Mouse (Mus musculus) hindbrain, embryonic 13.5 days (tissue): Measurements from ENCODE around the gene Mlxipl. TPM values are rescaled to one million over a fixed set of nuclear protein-coding genes. Genes with fewer than 3 reads are reported as not detected.

ENCODE experiments used
- ATAC-seq: fragments of 200-750 bp; cut with Nextera tagmentation; 2 replicates; pipeline ENCODE4 v1.8.0; 2017; ENCODE audit warnings: moderate TSS enrichment; ENCODE audit not compliant: low FRiP score
- H3K27ac ChIP-seq: fragments of 300-500 bp; sonication (generic); 2 replicates; pipeline ENCODE4 v1.5.1; 2015; ENCODE audit warnings: inconsistent platforms, mild to moderate bottlenecking, moderate library complexity
- H3K27me3 ChIP-seq: fragments of 300-500 bp; sonication (generic); 2 replicates; pipeline ENCODE4 v1.6.1; 2015; ENCODE audit warnings: mild to moderate bottlenecking, inconsistent platforms
- H3K36me3 ChIP-seq: fragments of 300-500 bp; sonication (generic); 2 replicates; pipeline ENCODE4 v1.6.1; 2015; ENCODE audit warnings: mild to moderate bottlenecking, inconsistent platforms
- H3K4me1 ChIP-seq: fragments of 300-500 bp; sonication (generic); replicated peaks from 2 replicates; pipeline ENCODE4 v1.6.1; 2015; ENCODE audit warnings: inconsistent platforms
- H3K4me2 ChIP-seq: fragments of 300-500 bp; sonication (generic); 2 replicates; pipeline ENCODE4 v1.6.1; 2015; ENCODE audit warnings: inconsistent platforms, mild to moderate bottlenecking, moderate library complexity
- H3K4me3 ChIP-seq: fragments of 300-500 bp; sonication (generic); 2 replicates; pipeline ENCODE4 v1.5.1; 2015; ENCODE audit warnings: mild to moderate bottlenecking, inconsistent platforms
- H3K9ac ChIP-seq: fragments of 300-500 bp; sonication (generic); 2 replicates; pipeline ENCODE4 v1.6.1; 2015; ENCODE audit warnings: mild to moderate bottlenecking, inconsistent platforms
- H3K9me3 ChIP-seq: fragments of 300-500 bp; sonication (generic); 2 replicates; pipeline ENCODE4 v1.6.1; 2016; ENCODE audit warnings: inconsistent platforms
- WGBS: fragments of 180-500 bp; shearing (Covaris S2); methylation state at CpG from one replicate; pipeline ENCODE4 v1.1.7; 2015; 5-methylcytosine and 5-hydroxymethylcytosine counted together
- polyA plus RNA-seq: library from polyadenylated mRNA; unstranded; fragments of >200 nt; fragmentation: Nextera tagmentation; extraction: Ambion mirVana; gene quantifications from 2 replicates; pipeline ENCODE4 v1.2.1, GENCODE M21; 2015

Gene Mlxipl
- polyA plus RNA-seq, 1 experiment from 2014 or later, result 0.71 TPM

GRCm38 (mm10) chr5:135178996-135179395 lies 89.3 kb downstream of the Mlxipl start:
- H3K4me3 ChIP-seq, result no peak overlapping the region
- H3K4me2 ChIP-seq, result no peak overlapping the region
- no peak for ATAC-seq
- peaks cover 90% of the 10 kb centered on the region for H3K36me3 ChIP-seq
- no peak overlapping the region for H3K27ac ChIP-seq
- H3K27me3 ChIP-seq, result no peaks in the 10 kb centered on the region
- 0 out of 2 replicates have a peak, but pooled peaks cover 4% of the 10 kb centered on the region for H3K4me1 ChIP-seq
- 93% methylated on average over 4 of the region's 4 CpGs for WGBS
- peak overlapping the region; percentile 31; the same call in 1 of the 2 replicates for H3K9ac ChIP-seq
- H3K9me3 ChIP-seq, result no peaks in the 10 kb centered on the region

DNA sequence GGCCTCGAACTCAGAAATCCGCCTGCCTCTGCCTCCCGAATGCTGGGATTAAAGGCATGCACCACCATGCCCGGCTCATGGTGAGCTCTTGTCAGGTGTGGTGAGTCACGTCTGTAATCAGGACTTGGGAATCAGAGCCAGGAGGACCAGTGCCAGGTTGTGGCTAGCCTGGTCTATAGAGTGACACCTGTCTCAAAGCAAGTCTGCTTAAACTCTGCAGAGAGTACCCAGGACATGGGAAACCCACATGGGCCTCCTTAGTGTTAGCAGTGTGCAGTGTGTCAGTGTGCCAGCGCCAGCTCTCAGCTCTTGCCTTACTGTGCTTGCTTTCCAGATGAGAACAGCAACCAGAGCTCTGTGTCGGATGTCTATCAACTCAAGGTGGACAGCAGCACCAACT lies 89.9 kb downstream of the Mlxipl start:
- Histone ChIP-seq H3K4me1 (0 out of 2 replicates have a peak, but pooled peaks cover 4% of the 10 kb centered on the region), H3K36me3 (peaks cover 86% of the 10 kb centered on the region), H3K27me3 (no peaks in the 10 kb centered on the region), H3K9ac (no peak overlapping the region), H3K4me2 (no peak overlapping the region), H3K27ac (no peak overlapping the region), H3K9me3 (peaks cover 2% of the 10 kb centered on the region; the same call in 1 of the 2 replicates), H3K4me3 (no peak overlapping the region)
- ATAC-seq, result no peak
- 93% methylated on average over 7 of the region's 7 CpGs for WGBS

- H3K4me3 ChIP-seq, result no peak overlapping the region
- no peaks in the 10 kb centered on the region for H3K27me3 ChIP-seq
- H3K27ac ChIP-seq, result no peak overlapping the region
- H3K36me3 ChIP-seq, result peaks cover 76% of the 10 kb centered on the region
- no peak for ATAC-seq
- H3K9me3 ChIP-seq, result peaks cover 4% of the 10 kb centered on the region; the same call in 1 of the 2 replicates
- peaks cover 4% of the 10 kb centered on the region; the same call in 1 of the 2 replicates for H3K4me1 ChIP-seq
- H3K9ac ChIP-seq, result no peak overlapping the region
- WGBS, result 97% methylated on average over 14 of the region's 14 CpGs
- no peak overlapping the region for H3K4me2 ChIP-seq
Observed at GRCm38 (mm10) chr5:135180796-135181195, 91.1 kb downstream of the Mlxipl start.

- no peak for ATAC-seq
- Histone ChIP-seq H3K4me3 (no peak overlapping the region), H3K9ac (no peak overlapping the region), H3K27ac (no peak overlapping the region), H3K4me1 (peaks cover 4% of the 10 kb centered on the region), H3K9me3 (peaks cover 4% of the 10 kb centered on the region; the same call in 1 of the 2 replicates), H3K4me2 (no peak overlapping the region), H3K36me3 (peaks cover 70% of the 10 kb centered on the region), H3K27me3 (no peaks in the 10 kb centered on the region)
- WGBS, result 62% methylated on average over 6 of the region's 6 CpGs
Observed at GRCm38 (mm10) chr5:135181776-135182175, 92.1 kb downstream of the Mlxipl start.

DNA sequence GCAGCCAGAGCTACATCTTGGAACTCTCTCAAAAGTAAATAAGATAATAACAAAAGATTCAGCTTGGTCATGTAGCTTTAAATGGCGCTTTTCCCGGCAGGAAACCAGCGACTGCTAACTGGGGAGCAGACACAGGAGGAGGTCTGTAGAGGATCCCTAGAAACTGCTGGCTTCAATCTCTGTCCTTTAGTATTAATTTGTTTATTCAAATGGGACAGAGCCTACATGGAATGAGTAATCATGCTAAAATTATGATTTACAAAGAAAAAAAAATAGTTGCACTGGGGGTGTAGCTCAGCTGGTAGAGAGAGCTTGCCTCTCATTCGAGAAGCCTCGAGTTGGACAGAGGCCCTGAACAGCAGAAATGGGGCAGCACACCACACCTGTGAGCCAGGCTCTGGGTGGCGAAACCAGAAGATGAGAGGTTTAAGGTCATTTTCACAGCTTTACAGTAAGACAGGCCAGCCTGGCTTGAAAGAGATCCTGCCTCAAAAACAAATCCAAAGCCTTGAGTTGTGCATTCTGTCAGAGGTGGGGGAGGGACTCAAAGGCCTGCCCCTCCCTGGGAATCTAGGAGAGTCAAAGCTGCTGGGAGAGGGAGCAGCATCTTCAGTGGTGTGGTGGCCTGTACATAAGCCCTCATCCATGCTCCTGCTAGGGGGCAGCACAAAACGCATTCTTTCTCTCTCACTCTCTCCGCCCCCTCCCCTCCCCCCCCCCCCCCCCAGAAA lies 93.6 kb downstream of the Mlxipl start:
- no peak for ATAC-seq
- Histone ChIP-seq H3K27me3 (no peaks in the 10 kb centered on the region), H3K4me3 (no peak overlapping the region), H3K9me3 (peaks cover 4% of the 10 kb centered on the region; the same call in 1 of the 2 replicates), H3K27ac (no peak overlapping the region; the same call in 1 of the 2 replicates), H3K36me3 (peaks cover 55% of the 10 kb centered on the region), H3K9ac (no peak overlapping the region), H3K4me1 (peaks cover 6% of the 10 kb centered on the region), H3K4me2 (no peak overlapping the region)
- 61% methylated on average over 8 of the region's 8 CpGs for WGBS

DNA sequence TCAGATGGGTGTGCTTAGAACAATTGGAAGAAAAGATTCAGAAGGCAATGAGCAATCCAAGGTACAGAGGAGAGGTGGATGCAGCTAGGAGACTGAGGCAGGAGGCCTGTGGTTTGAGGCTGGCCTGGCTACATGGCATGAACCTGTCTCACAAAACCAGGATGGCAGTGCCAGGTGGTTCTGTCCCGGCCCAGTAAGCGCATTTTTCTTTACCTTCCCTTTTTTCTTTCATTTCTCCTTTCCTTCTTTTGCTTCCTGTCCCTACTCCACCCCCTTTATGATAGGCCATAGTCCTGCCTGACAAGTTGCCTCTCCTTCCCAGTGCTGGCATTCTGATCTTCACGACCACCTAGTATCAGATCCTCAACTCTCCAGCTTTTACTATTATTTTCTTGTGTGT lies 95.3 kb downstream of the Mlxipl start:
- peaks cover 4% of the 10 kb centered on the region; the same call in 1 of the 2 replicates for H3K9me3 ChIP-seq
- H3K27me3 ChIP-seq, result no peaks in the 10 kb centered on the region
- H3K4me1 ChIP-seq, result peaks cover 19% of the 10 kb centered on the region
- WGBS, result 96% methylated on average over 3 of the region's 3 CpGs
- H3K4me3 ChIP-seq, result no peak overlapping the region
- H3K27ac ChIP-seq, result no peak overlapping the region
- no peak for ATAC-seq
- no peak overlapping the region for H3K9ac ChIP-seq
- no peak overlapping the region for H3K4me2 ChIP-seq
- peaks cover 43% of the 10 kb centered on the region for H3K36me3 ChIP-seq

GRCm38 (mm10) chr5:135185596-135185995 lies 95.9 kb downstream of the Mlxipl start:
- WGBS, result 35% methylated on average over 3 of the region's 3 CpGs

DNA sequence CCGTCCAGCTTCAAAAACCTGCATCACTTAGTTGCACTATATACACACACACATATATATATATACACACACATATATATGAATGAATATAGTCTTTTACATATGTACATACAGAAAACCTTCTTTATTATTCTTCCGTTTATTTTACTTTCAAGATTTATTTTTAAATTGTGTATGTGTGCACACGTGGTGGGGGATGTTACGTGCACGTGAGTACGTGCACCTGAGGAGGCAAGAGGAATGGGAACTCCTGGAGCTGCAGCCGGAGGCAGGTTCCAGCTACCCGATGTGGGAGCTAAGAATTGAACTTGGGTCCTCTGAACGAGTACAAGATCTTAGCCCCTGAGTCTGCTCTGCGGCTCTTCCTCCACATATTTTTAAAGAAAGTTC lies 96.5 kb downstream of the Mlxipl start:
- H3K4me3 ChIP-seq, result peak overlapping the region; percentile 99
- no peaks in the 10 kb centered on the region for H3K27me3 ChIP-seq
- H3K9me3 ChIP-seq, result peaks cover 4% of the 10 kb centered on the region; the same call in 1 of the 2 replicates
- peak overlapping the region; percentile 98 for H3K9ac ChIP-seq
- H3K4me2 ChIP-seq, result peak overlapping the region; percentile 87
- peak overlapping the region; percentile 97 for H3K27ac ChIP-seq
- peaks cover 32% of the 10 kb centered on the region for H3K36me3 ChIP-seq
- peaks cover 27% of the 10 kb centered on the region for H3K4me1 ChIP-seq
- ATAC-seq, result peak; percentile 26; the same call in 1 of the 2 replicates
- 24% methylated on average over 10 of the region's 10 CpGs for WGBS

More at GRCm38 (mm10) chr5:135185596-135185995, 95.9 kb downstream of the Mlxipl start:
- 0 out of 2 replicates have a peak overlapping the region, but pooled peaks have one; percentile 99 for H3K4me3 ChIP-seq
- peaks cover 4% of the 10 kb centered on the region; the same call in 1 of the 2 replicates for H3K9me3 ChIP-seq
- H3K4me2 ChIP-seq, result no peak overlapping the region
- peaks cover 38% of the 10 kb centered on the region for H3K36me3 ChIP-seq
- H3K27me3 ChIP-seq, result no peaks in the 10 kb centered on the region
- no peak overlapping the region for H3K27ac ChIP-seq
- no peak for ATAC-seq
- no peak overlapping the region for H3K9ac ChIP-seq
- H3K4me1 ChIP-seq, result peaks cover 24% of the 10 kb centered on the region

DNA sequence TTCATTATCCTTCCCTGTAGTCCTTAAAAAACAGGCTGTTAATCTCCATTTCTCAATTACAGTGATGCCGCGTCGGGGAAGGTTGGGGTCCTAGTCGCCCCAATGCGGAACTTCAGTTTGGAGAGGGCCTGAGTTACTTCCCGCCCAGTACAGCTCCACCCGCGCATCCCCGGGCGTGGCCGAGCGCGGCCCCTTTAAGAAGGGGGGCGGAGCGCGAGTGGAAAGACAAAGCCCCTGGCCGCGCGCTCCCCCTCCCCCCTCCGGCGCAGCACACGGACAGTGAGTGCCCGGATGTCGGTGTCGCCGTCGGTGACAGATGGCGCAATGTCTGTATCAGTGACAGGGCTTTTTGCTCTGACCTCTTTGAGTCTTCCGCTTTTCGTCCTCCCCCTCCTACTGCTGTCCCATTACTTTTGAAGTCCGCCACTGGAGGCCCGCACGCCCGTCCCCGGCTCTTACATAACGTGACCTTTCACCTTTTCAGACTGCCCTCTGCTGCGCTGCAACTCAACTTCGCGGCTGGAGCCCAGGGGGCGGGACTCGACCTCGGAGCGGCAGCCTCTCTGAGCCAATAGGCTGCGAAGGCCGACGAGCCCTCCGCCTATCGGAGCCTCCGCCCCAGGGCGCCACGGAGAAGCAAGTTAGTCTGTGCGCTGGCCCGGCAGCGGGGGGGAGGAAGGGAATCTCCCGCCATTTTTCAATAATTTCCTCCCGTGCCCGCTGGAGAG lies 97.1 kb downstream of the Mlxipl start, which contains the start of gene Baz1b:
Gene Baz1b, plus strand, starts transcription at position 644 of the 728 bp plus-strand sequence.
- H3K9me3 ChIP-seq, result peaks cover 4% of the 10 kb centered on the region; the same call in 1 of the 2 replicates
- H3K27me3 ChIP-seq, result no peaks in the 10 kb centered on the region
- WGBS, result under 1% methylated on average over 54 of the region's 57 CpGs
- peak; percentile 97 for ATAC-seq
- peaks cover 31% of the 10 kb centered on the region for H3K4me1 ChIP-seq
- peak within 1 kb of the TSS; percentile 97 for H3K27ac ChIP-seq
- H3K36me3 ChIP-seq, result peaks cover 28% of the 10 kb centered on the region
- H3K9ac ChIP-seq, result peak within 1 kb of the TSS; percentile 98
- H3K4me2 ChIP-seq, result peak within 1 kb of the TSS; percentile 87
- peak within 1 kb of the TSS; percentile 99 for H3K4me3 ChIP-seq

- Histone ChIP-seq H3K9ac (peak overlapping the region; percentile 98), H3K4me2 (peak overlapping the region; percentile 87)
Observed at GRCm38 (mm10) chr5:135187349-135188213, 97.9 kb downstream of the Mlxipl start.

More at GRCm38 (mm10) chr5:135187349-135188213, 97.9 kb downstream of the Mlxipl start:
- Histone ChIP-seq H3K4me3 (peak overlapping the region; percentile 99), H3K4me1 (peaks cover 37% of the 10 kb centered on the region), H3K9me3 (peaks cover 4% of the 10 kb centered on the region; the same call in 1 of the 2 replicates), H3K27me3 (no peaks in the 10 kb centered on the region), H3K36me3 (peaks cover 20% of the 10 kb centered on the region), H3K27ac (peak overlapping the region; percentile 97)
- under 1% methylated on average over 100 of the region's 102 CpGs for WGBS
- ATAC-seq, result peak; percentile 63
